Mouse (Mus musculus): Measurements from ENCODE around the gene Etv6.

- TF ChIP-seq POLR2A (IDR thresholded peaks at IDR 0.05; ENCODE audit: borderline replicate concordance, extremely low read depth, low read depth, low read length) (no peak), CTCF (IDR thresholded peaks at IDR 0.05; ENCODE audit: insufficient read depth, low read length) (no peak)
These were observed 182.9 kb downstream of the Etv6 start for GRCm38 (mm10) chr6:134218441-134218840.
